Mouse (Mus musculus): ENCODE results near the gene Krtcap2.
"Not testable (repeated sequence)": the region's sequence is repeated elsewhere in the genome, so short reads cannot be mapped to it uniquely, and the experiment has no call there.

Krtcap2 gene

DNA sequence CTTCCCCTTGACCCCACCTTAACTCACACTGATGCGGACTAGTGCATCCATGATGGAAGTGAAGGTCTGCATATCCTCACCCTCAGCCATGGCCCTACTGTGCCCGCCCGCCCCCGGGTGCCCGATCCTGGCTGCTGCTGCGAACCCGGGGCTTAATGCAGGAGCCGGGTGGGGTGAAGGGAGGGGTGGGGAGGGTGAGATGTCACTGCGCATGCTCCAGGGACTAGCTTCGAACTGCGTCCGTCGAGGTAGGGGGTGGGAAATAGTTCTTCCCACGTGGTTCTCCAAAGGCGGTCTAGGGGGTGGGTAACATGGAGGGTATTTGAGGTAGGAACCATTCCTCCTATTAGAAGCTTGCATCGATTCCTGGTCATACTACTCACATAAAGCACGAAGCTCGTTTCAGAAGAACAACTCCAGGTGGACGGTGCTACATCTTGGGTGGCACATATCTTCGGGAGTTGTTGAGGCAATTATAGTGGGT, at the start of gene Krtcap2:
Gene Krtcap2, plus strand, starts transcription at position 279 of the 484 bp plus-strand sequence.
- peak; percentile 92 for DNase-seq (ENCODE audit: low read depth, low spot score)

DNA sequence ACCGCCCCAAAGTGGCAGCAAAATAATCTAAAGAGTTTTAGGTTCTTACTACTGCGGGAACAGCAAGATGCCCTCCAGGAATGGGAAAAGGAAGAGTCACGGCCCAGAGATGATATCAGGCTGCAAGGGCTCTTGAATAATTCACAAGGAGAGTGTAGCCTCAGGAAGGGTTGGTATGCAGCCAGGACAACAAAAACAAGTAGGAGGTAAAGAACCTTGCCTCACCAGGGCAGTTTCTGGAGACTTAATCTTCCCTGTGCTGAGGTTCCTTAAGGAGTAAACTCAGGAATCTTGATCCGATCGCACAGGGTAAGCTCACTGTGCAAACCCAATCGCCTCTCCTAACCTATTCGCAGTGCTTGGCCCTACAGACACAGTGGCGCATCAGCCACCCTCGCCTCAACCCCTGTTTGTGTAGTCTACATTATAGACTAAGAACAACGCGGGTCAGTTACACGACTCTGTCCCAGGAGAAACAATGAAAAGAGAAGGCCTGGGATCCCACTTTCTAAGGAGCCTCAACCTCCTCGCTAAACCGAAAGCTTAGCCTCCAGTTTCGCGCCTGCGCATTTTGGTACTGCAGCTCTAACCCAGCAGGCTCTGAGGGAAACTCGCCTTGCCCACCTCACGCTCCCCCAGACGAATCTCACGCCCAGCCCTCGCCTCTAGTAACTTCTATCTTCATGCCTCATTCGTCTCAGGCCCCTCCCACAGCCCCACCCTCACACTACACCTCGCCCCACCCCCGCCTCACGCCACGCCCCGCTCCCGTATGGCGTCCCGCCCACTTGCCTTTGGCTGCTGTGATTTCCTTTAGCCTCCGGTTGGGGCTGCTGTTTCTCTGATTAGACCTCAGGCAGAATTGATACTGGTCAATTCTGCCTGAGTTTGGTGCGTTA, 49.5 kb upstream of the Krtcap2 start:
- DNase-seq (ENCODE audit: low read depth, low spot score): peak; percentile 96

DNA sequence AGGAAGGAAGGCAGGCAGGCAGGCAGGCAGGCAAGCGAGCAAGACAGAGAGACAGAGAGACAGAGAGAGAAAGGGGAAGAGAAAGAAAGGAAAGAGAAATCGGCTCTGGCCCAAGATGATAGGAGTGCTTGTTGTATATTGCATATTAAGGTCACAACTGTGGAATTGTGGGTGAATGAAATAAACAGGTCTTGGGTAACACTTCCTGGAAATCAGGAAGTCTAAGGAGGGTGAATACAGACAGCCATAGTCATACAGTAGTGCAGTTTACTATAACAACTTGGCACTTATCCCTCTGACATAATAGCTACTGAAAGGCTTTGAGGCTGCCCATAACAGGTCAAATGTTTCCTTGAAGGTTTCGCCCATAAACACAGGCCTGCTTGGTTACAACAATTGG, 45.9 kb upstream of the Krtcap2 start:
- peak; percentile 24 for DNase-seq (ENCODE audit: low read depth, low spot score)

DNA sequence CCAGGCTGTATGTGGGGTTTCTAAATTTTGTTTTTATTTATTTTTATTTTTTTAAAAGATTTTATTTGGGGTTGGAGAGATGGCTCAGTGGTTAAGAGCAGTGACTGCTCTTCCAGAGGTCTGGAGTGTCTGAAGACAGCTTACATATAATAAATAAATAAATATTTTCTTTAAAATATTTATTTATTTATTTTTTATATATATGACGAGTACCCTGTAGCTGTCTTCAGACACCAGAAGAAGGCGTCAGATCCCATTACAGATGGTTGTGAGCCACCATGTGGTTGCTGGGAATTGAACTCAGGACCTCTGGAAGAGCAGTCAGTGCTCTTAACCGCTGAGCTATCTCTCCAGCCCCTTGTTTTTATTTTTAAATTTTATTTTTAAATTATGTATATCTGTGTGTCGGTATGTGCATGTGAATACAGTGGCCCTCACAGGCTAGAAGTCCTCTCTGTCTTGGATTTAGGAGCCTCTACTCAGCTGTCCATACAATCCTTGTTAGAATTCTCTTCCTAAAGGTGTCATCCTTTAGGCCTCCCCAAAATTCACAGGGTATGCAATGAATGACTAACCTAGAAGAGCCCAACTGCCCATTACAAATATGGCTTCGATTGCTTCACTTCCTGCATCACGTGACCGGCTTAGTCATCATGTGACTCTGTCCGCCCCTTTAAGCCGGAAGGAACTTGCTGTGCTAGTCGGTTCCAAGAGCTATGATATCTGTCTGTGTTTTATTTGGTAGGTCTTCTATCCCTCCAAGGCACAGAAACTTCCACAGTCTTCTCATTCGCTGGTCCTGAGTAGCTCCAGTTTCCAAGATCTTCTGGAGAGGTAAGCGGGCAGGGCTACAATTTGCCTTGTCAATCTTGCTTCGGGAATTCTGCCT, 43.3 kb upstream of the Krtcap2 start, which contains the start of gene Gba:
Gene Gba, plus strand, starts transcription at position 676 of the 889 bp plus-strand sequence.
- peak; percentile 91 for DNase-seq (ENCODE audit: low read depth, low spot score)

DNA sequence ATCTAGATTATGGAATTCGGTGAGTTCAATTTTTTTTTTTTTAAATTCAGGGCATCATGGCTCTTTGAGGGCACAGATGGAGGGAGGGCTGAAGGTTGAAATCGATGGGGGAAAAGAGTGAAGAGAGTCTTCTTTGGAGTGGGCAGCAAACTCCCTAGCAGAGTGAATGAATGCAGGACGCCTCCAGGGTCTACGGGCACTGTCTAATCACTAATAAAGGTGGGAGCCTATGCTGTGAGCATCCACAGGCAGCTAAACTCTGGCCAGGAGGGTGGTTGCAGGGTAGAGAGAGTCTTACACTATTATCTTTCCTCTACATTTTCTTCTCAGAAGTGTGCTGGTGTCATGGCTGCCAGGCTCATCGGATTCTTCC, 42.6 kb upstream of the Krtcap2 start:
- no peak for DNase-seq (ENCODE audit: low read depth, low spot score)

DNA sequence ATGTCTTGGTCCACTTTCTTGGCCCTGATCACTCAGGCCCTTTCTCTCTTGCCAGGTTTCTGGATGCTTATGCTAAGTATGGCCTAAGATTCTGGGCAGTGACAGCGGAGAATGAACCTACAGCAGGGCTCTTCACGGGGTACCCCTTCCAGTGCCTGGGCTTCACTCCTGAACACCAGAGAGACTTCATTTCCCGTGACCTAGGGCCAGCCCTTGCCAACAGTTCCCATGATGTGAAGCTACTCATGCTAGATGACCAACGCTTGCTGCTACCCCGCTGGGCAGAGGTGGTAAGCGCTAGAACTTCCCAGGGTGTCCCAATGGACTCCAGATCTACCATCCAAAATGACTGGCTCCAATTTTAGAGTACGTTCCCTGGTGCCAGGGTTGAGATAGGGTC, 39.7 kb upstream of the Krtcap2 start:
- DNase-seq (ENCODE audit: low read depth, low spot score): no peak

DNA sequence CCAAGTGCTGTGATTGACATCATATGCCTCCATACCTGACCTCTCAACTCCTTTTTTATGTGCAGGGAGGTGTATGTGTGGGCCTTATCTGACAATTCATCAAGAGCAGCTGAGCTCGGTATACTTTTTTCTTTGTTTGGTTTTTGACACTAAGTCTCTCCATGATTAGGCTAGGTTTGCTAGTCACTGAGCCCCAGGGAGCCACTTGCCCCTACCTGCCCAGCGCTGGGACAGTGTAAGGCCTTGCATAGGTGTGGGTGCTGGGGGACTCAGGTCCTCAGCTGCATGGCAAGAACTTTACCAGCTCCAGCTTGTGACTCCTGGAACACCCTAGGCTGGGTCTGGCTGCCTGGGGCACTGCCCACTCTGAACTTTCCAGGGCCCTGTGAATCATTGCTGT, 39.1 kb upstream of the Krtcap2 start:
- no peak for DNase-seq (ENCODE audit: low read depth, low spot score)

DNA sequence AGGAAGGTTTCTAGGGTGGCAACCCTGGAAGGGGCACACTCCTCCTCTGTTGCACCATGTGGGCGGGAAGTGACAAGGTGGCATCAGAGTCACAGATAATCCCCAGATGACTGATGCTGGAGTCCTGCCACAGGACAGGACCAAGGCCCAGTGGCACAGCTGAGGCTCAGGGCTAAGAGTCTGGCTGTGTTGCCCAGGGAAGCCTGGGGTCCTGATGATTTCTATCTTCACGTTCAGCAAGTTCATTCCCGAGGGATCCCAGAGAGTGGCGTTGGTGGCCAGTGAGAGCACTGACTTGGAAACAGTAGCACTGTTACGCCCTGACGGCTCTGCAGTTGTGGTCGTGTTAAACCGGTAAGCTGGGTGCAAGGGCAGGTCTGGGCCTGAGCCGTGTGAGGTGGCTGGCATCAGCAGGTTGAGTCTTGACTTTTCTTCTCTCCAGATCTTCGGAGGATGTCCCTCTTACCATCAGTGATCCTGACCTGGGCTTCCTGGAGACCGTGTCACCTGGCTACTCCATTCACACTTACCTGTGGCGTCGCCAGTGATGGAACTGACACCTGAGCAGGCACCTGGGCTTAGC, 37.6 kb upstream of the Krtcap2 start:
- no peak for DNase-seq (ENCODE audit: low read depth, low spot score)

DNA sequence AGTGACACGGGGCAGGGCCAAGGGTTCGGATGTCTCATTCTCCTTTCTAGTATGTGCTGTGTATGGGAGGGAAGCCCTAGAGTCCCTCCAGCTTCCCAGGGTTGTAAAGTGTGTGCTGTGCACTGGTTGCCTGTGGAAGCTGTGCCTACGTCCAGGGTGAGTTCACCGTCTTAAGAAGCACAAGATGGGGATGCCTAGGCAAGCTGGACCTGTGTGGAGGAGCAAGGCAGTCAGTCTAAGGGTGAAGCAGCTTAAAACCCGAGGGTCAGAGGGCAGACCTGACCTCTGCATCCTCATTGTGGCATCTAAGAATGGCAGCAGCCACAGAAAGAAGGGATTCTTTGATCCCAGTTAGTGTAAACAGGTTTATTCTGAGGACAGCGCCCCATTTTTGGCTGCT, 37.0 kb upstream of the Krtcap2 start:
- DNase-seq (ENCODE audit: low read depth, low spot score): no peak

DNA sequence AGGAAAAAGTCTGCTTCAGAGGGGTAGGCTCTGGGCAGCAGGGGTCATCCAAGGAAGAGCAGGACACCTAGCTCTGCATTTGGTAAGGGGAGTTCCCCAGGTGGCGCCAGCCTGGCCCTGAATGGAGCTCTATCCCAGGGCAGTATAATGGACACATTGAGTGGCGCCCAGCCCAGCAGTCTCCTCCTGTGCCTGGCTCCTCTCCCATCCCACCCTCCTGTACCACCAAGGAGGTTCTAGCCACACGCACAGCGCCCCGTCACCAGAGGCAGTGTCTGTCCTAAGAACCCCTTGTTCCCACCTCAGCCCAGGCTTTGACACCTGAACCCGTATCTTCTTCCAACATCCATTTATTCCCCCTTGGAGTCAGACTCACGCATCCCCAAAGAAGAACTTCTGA, 36.0 kb upstream of the Krtcap2 start:
- no peak for DNase-seq (ENCODE audit: low read depth, low spot score)

DNA sequence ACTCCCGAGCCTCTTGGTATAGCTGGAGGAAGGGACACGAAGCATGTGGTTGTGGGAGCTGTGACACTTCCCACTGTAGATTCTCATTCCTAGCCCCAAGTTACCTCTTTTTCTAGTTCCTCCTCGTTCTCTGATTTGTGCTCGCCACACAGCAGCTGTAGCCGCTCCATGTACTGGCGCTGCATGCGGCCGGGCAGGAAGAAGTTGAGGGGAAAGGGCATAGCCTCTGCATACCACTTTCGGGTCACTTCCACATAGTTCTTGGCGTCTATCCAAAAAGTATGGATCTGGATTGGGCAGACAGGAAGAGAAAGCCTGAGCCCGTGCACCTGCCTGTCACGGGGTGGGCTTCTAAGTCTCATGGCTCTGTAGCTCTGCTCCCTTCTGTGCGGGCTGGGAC, 35.6 kb upstream of the Krtcap2 start:
- DNase-seq (ENCODE audit: low read depth, low spot score): no peak

DNA sequence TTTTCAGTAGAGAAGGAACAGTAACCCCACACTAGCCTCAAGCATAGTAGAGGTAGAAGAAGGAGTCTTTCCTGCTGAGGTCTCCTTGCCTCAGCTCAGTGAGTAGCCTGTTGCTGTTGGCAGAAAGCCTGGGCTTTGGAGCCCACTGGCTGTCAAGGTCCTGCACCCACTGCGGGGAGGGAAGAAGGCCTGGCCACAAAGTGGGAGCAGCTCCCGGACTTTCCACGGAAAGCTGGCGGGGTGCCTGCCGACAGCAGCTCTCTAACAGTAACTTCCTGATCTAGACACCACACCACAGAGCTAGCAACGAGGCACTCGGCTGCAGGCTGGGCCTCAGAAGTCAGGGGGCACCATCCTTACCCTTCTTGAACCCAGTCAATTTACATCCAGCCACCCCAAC, 35.0 kb upstream of the Krtcap2 start:
- DNase-seq (ENCODE audit: low read depth, low spot score): no peak

DNA sequence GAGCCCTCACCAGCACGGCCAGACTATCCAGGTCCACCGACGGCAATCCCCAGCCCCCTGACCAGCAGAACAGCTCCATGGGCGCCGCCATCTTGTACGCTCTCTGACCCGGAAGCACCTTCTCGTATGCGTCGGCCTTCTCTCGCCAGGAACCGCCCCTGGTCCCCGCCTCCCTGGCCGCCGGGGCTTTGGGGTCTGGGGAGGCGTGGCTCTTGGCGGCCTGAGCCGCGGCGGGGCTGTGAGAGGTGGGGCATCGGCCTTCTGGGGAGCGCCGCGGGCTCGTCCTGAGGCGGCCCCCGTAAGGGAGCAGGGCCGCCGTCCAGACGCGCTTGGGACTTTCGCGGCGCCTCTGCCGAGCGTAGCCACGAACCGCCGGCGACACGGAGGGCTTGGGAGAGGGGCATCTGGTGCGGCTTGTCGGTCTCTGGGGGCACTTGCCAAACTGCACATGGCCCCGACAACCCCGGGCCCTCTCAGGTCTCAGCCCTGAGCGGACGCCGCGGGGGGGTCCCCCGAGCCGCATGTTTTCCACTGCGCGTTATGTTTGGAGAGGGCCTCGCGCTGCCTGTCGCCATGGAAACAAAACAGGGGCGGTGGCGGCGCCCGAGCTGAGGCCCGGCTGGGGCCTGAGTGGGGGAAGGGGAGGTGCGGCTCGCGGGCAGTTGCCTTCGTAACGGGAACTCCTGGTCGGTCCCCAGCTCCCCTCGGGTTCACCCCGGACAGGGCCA, 31.8 kb upstream of the Krtcap2 start:
- DNase-seq (ENCODE audit: low read depth, low spot score): peak; percentile 95

DNA sequence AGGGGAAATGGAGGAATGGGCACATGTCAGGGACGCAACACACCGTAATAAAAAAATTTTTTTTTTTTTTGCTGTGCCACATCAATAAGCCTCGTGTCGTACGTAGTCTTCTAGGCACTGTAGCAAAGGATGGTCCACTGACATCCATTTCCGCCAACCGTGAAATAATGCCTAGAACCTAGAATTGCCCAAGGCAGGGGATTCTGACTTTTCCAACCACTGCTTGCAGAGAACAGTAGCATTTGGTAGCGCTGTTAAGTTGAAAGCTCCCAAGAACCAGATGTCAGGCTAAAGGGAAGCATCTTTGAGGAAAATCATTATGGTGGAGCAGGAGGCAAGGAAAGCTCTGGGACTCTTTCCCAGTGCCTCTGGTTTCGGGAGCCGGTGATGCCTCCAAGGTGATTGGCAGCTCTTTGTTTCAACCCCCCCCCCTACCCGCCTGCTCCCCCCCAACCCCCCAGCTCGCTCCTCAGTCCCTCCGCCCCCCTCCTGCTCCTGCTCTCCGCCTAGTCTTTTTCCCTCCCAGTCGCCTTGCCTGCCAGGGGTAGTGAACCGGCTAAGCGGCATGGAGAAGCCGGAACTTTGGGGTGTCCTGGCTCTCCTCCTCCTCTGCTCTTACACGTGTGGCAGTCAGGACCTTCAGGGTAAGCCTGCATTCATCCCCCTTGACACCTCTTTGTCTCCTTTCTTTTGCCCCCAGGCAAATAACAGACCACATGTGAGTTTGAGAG, 30.9 kb upstream of the Krtcap2 start, which contains the start of gene Thbs3:
Gene Thbs3, plus strand, starts transcription at position 500 of the 731 bp plus-strand sequence.
- no peak for DNase-seq (ENCODE audit: low read depth, low spot score)

DNA sequence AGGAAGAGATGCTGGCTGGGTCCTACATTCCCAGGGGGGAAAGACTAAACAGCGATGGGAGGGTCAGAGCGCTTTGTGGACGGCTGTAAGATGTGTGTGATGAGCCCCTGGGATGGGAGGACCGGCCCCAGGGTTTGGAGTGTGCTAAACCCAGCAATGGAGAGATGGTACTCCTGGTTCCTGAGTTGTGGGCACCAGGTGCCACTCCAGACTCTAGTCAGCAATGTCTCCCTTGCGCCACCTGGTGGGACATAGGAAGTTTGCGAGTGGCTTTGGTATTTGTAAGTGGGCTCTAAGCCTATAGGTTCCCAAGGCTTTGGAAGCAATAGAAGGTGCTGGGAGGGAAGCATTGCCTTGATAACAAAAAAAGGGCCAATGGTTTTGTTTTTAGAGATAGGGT, 29.9 kb upstream of the Krtcap2 start:
- peak; percentile 84 for DNase-seq (ENCODE audit: low read depth, low spot score)

DNA sequence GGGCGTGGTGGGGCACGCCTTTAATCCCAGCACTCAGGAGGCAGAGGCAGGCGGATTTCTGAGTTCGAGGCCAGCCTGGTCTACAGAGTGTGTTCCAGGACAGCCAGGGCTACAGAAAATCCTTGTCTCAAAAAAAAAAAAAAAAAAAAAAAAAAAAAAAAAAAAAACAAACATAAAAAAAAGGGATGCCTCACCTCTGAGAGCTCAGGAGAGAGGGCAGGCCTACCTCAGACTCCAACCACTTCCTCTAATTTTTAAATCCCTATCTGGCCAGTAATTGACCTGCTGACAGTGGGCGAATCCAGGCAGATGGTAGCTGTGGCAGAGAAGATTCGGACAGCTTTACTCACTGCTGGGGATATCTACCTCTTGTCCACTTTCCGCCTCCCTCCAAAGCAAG, 29.4 kb upstream of the Krtcap2 start:
- DNase-seq (ENCODE audit: low read depth, low spot score): not testable (repeated sequence)

DNA sequence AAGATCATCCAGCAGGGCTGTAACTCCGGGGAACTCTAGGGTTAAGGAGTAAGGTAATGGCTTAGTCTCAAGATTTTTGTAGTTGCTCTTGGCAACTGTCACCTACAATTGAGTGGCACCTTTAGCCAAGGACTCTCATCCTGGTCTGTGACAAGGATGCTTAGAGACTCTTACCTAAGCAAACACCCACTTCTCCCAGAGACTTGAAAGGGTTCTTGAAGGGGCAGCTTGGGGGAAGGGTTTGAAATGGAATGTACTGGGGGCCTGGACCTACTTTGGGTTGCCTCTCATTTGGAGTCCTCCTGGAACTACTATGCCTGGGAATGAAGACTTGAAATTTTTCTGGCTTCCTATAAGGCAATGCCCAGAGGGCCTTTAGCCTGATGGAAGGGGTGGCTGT, 27.5 kb upstream of the Krtcap2 start:
- DNase-seq (ENCODE audit: low read depth, low spot score): no peak

DNA sequence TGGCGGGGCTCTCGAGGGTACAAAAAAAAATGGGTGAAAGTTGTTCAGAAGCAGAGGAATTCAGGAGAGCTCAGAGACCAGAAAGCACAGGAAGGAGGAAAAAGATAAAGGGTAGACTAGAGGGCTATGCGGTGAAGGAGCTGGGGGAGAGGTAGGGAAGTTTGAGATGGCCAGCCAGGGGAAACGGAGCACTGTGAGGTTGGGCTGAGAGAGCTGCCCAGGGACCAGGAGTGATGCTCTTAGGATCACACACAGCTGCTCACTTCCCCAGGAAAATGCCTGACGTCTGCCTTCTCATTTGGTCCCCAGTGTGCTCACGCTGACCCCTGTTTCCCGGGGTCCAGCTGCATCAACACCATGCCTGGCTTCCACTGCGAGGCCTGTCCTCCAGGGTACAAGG, 26.2 kb upstream of the Krtcap2 start:
- no peak for DNase-seq (ENCODE audit: low read depth, low spot score)

DNA sequence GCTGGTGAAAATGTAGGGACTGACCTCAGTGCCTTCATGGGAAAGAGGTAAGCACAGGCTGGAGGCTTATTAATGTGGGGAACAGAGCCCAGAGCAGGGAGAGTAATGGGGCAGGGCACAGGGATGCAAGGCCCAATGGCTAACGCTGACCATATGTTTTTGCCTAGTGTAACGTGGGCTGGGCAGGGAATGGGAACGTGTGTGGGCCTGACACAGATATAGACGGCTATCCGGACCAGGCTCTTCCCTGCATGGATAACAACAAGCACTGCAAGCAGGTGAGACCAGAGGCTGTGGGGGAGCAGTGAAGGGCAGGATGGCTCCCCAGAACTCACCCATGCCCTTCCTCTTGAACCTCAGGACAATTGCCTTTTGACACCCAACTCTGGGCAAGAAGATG, 24.6 kb upstream of the Krtcap2 start:
- no peak for DNase-seq (ENCODE audit: low read depth, low spot score)

DNA sequence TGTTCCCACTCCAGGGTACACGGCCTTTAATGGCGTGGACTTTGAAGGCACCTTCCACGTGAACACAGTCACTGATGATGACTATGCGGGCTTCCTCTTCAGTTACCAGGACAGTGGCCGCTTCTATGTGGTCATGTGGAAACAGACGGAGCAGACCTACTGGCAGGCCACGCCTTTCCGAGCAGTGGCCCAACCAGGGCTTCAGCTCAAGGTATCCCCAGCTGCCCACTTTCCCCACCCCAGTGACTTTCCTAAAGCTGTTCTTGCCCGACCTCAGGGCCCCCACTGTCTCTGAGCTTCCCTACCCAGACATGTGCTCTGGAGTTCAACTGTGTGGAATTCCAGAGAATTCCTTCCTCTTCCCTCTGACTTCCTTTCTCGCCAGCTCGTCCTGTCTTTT, 21.0 kb upstream of the Krtcap2 start:
- no peak for DNase-seq (ENCODE audit: low read depth, low spot score)
